Mouse (Mus musculus): ENCODE results near the gene Gcdh. TPM values are rescaled to one million over a fixed set of nuclear protein-coding genes. Genes with fewer than 3 reads are reported as not detected.

Gcdh gene
- total RNA-seq, 2 experiments from 2014 or later, result 35.6 to 44.1 TPM

DNA sequence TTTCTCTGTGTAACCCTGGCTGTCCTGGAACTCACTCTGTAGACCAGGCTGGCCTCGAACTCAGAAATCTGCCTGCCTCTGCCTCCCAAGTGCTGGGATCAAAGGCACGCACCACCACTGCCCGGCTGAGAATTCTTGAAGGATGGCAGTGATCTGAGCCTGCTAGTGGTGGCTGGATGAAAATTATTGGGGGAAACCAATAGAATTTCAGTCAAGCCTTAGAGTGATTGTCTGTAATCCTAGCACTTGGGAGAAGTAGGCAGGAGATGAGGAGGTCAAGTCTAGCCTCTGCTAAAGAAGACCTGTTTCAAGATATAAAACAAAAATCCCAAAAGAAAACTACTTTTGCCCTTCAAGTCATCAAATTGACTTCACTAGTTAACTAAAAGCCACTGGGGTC is 37.3 kb downstream of the Gcdh start:
- intact Hi-C loops (cut with DNase I), result loop anchor here (5.0 kb wide), 1 partner anchor 36 kb away; the partner anchor contains the start of gene Gcdh
- Histone ChIP-seq H3K4me3 (no peak overlapping the region), H3K27ac (0 out of 2 replicates have a peak overlapping the region, but pooled peaks have one; percentile 92)
- TF ChIP-seq CTCF (IDR thresholded peaks at IDR 0.05), result no peak
- no peak for DNase-seq (ENCODE audit: extremely low spot score in 1 of 2, low spot score in 2 of 2)

DNA sequence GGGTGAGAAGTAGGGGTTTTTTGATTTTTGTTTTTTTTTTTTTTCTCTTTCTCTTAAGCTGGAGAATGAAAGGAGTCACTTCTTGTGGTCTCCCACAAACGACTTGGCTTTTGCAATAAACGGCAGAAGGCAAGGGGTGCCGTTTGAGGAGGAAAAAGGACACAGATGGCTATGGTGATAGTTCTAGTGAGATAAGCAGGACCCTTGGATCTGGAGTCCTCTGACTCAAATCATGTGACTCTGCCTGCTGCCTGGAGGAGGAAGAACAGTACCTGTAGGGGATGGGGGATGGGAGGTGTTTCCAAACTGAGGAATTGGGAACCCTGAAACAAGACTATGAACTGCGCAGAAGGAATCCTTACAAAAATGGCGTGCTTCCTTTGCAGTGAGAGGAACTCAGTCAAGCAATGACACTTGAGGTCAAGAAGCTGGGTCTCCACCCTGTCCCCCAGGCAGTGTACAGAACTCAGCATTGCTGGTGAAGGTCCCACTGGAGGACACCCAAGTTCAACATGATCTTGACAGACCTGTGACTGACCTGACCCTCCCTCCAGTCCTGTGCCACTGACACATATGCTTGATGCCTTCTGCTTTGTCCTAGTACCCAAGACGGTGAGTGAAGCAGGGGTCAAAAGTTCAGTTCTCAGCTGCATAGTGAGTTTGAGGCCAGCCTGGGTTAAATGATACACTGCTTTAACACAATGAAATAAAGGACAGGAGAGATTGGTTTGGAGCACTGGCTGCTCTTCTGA is 45.9 kb downstream of the Gcdh start:
- no peak for DNase-seq (ENCODE audit: extremely low spot score in 1 of 2, low spot score in 2 of 2)
- peak overlapping the region; percentile 51 for H3K4me3 ChIP-seq
- intact Hi-C loops (cut with DNase I), result no loop called here
- no peak for TF ChIP-seq CTCF (IDR thresholded peaks at IDR 0.05)
- H3K27ac ChIP-seq, result peak overlapping the region; percentile 71; the same call in 1 of the 2 replicates

DNA sequence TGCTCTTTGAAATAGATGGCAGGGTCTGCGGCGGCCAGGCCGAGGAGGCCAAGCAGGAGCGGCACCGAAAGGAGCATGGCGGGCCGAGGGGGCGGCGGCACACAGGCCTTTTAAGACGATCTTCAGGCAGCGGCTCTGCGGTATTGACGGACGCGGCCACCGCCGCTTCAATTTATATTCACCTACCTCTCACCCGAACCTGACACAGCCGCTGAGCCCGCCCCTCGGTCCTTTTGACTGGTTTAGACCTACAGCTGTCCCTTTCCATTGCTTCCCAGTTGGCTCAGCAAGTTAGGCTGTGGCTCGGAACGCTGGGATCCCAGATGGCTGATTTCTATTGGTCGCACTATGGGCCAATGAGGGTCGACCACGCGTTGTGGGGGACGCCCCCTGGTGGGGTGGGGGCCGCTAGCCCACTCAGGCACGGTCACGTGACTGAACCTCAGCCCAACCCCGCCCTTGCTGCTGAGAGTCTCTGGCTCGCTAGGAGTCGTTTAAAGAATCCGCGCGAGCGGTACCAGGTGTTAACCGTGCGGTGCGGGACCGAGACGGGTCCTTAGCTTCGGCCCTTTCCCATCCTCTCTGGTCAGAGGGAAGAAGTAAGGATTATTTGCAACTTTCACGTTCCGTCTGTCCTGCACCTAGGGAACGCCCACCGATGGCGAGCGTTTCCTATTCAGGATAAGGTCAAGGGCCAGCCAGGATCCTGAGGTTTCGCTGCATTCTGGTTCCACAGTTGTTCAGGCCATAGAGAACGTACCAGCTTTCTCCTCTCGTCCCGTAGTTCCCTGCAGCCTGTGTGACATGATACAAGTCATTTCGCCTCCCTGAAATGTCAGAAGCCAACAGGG is 46.8 kb downstream of the Gcdh start, which contains the start of gene Calr:
TSS of gene Calr (minus strand) at position 213 of the 851 bp plus-strand sequence.
- Histone ChIP-seq H3K4me3 (peak within 1 kb of the TSS; percentile 100), H3K27ac (peak within 1 kb of the TSS; percentile 99)
- intact Hi-C loops (cut with DNase I), result no loop called here
- peak; percentile 18 for TF ChIP-seq CTCF (IDR thresholded peaks at IDR 0.05)
- DNase-seq (ENCODE audit: extremely low spot score in 1 of 2, low spot score in 2 of 2), result peak; percentile 99

DNA sequence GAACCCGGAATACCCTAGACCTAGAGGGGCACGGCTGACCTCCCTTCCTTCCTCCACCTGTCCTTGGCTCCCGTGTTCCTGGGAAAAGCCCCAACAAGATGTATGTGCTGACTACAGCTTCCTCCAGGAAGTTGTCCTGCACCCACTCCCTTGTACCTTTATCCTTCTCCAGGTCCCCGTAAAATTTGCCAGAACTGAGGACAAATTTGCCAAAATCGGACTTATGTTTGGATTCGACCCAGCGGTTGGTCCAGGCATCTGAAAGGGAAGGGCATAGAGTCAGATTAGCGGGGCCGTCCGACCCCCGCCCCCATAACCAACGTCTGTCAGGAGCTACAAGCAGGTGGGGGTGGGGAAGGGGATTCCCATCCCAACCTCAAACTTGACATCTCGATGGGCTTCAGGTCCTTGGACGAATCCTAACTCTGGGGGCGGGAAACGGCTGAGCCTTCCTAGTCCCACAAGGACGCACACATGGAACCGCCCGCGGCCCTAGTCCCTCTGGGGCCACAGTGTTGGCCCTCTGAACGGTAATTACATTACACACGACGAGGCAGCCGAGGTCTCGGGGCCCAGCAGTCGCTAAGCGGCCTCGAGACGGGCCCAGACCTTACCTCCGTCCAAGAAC is 47.5 kb downstream of the Gcdh start:
- Histone ChIP-seq H3K4me3 (peak overlapping the region; percentile 100), H3K27ac (peak overlapping the region; percentile 99)
- no peak for DNase-seq (ENCODE audit: extremely low spot score in 1 of 2, low spot score in 2 of 2)
- TF ChIP-seq CTCF (IDR thresholded peaks at IDR 0.05), result no peak
- intact Hi-C loops (cut with DNase I), result no loop called here

DNA sequence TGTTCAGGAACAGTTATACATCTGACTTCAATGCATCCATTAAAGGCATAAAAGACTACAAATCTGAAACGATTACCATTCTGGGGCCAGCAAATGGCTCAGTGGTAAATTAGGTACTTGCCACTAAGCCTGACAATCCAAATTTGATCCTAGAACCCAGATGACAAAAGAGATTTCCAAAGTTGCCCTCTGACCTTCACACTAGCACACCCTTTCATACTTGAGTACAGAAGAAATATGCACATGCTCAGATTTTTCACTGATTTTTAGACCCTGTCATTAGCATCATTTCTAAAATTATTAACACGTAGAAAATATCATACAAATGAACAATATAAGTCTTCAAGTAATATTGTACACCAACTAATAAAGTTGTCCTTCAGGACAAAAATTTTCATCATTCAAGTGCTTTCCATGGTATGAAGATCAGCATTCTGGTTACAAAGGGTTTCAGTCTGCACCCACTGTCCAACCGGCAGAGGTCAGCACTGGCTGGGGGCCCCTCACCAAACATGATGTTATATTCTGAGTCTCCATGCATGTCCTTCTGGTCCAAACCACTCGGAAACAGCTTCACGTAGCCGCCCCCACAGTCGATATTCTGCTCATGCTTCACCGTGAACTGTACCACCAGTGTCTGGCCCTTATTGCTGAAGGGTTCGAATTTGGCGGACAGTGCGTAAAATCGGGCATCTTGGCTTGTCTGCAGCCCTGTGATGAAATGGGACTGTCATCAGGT is 48.2 kb downstream of the Gcdh start:
- H3K4me3 ChIP-seq, result peak overlapping the region; percentile 100
- TF ChIP-seq CTCF (IDR thresholded peaks at IDR 0.05), result peak; percentile 56
- peak overlapping the region; percentile 99 for H3K27ac ChIP-seq
- intact Hi-C loops (cut with DNase I), result no loop called here
- DNase-seq (ENCODE audit: extremely low spot score in 1 of 2, low spot score in 2 of 2), result peak in 1 of 2 experiments; percentile 20

DNA sequence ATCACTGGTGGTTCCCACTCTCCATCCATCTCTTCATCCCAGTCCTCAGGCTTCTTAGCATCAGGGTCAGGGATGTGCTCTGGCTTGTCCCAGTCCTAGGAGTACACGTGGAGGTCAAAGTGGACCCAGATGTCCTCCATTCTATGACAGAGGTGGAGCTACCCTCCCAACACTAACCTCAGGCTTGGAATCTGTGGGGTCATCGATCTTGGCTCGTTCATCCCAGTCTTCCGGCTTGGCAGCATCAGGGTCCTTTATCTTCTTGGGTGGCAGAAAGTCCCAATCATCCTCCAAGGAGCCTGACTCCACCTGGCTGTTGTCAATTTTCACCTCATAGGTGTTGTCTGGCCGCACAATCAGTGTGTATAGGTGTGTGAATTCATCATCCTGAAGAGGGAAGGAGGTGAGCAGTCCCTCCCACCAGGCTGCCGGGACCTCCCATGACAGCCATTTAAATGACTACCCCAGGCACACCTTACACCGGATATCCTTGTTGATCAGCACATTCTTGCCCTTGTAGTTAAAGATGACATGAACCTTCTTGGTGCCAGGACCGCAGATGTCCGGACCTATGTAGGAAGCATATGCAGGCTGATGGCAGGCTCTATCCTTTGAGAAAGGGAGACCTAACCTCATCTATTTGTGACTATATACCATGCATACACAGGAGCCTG is 49.2 kb downstream of the Gcdh start:
- intact Hi-C loops (cut with DNase I), result no loop called here
- H3K27ac ChIP-seq, result no peak overlapping the region; the same call in 1 of the 2 replicates
- no peak for DNase-seq (ENCODE audit: extremely low spot score in 1 of 2, low spot score in 2 of 2)
- no peak for TF ChIP-seq CTCF (IDR thresholded peaks at IDR 0.05)
- peak overlapping the region; percentile 100 for H3K4me3 ChIP-seq

DNA sequence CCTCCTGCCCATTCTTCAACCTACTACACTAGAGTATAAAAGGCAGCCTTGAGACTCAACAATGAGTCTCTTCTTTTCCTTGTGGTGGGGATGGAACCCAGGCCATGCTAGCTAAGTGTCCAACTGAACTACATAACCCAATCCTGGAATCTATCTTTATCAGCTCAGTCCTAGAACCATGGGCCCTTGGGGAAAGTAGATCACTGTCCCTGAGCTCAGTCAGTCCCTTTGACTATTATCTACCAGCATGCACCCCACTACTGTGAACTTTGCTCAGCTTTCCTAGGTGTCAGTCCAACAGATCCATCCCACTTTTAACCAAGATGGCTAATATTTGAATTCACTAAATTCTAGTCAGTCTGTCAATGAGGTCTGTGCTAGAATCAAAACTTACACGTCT is 52.2 kb downstream of the Gcdh start:
- TF ChIP-seq CTCF (IDR thresholded peaks at IDR 0.05), result no peak
- H3K27ac ChIP-seq, result no peak overlapping the region
- DNase-seq (ENCODE audit: extremely low spot score in 1 of 2, low spot score in 2 of 2), result no peak
- no peak overlapping the region for H3K4me3 ChIP-seq
- intact Hi-C loops (cut with DNase I), result no loop called here

DNA sequence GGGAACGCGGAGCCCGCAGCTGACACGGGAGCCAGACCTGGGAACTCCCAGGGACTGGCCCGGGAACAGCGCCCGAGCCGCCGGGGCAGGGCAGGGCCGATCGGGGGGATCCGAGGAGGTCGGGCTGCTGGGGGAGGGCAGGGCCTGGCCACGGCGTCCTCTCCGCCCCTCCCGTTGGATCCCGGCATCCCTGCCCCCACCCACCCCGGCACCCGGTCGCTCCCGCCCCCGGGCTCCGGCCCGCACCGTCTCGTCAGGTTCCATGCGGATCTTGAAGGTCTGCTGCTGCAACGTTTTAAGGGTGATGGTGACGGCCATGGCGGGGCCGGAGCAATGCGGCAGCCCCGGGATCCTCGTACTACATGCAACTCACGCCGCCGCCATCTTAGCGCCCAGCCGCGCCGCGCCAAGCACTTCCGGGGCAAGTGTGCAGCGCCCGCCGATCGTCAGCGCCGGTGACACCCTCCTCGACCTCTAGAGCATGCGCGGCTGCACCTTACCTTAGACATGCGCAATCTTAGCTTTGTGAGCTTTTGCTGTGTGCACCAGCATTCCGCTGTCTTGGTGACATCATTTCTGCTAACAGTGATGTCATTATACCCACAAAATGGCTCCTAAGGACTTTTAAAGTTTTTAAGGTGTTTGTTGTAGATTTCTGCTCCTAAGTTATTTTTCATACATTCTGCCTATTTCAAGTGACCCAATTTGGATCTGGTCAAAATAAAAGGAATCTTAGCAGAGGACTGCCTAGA is 53.3 kb downstream of the Gcdh start, which contains the start of gene Rad23a:
TSS of gene Rad23a (minus strand) at position 418 of the 752 bp plus-strand sequence.
- peak; percentile 91 to 92 for DNase-seq (ENCODE audit: extremely low spot score in 1 of 2, low spot score in 2 of 2)
- TF ChIP-seq CTCF (IDR thresholded peaks at IDR 0.05), result no peak; the same call in 1 of the 2 replicates
- intact Hi-C loops (cut with DNase I), result no loop called here
- Histone ChIP-seq H3K4me3 (peak within 1 kb of the TSS; percentile 99), H3K27ac (peak within 1 kb of the TSS; percentile 89)

DNA sequence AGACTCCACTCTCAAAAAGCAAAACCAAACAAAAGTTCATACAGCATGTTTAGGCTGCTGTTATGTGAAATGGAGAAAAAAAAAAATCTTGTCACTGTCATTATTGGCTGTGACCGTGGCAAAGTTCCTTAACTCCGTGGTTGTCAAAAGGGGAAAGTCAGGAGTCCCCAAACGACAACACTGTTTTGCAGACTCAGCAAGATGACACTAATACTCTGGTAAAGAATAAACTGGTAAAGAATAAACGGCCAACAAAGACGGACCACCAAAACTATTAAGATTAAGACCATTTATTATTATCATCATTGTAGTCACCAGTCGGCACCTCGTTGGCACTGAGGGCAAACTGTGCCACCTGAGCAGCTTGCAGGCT is 53.9 kb downstream of the Gcdh start:
- H3K4me3 ChIP-seq, result peak overlapping the region; percentile 99
- intact Hi-C loops (cut with DNase I), result no loop called here
- peak overlapping the region; percentile 89 for H3K27ac ChIP-seq
- no peak for TF ChIP-seq CTCF (IDR thresholded peaks at IDR 0.05)
- DNase-seq (ENCODE audit: extremely low spot score in 1 of 2, low spot score in 2 of 2), result no peak

DNA sequence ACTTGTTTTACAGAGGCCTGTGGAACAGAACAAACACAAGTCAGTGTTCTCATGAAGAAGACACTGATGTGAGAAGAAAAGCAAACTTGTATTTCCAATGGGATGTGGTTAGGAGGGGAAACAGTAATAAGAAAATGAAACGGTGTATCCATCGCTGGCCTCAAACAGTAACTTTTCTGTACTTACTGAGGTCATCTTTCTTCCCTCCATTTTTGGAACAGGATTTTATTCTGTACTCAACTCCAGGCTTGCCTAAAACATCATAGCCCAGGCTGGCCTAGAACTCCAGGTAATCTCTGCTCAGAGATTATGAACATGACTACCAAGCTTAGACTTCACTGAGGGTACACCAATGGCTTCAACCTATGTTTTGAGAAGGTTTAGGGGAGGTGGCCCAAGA is 54.3 kb downstream of the Gcdh start:
- intact Hi-C loops (cut with DNase I), result no loop called here
- no peak for DNase-seq (ENCODE audit: extremely low spot score in 1 of 2, low spot score in 2 of 2)
- no peak overlapping the region for H3K27ac ChIP-seq
- peak overlapping the region; percentile 99 for H3K4me3 ChIP-seq
- TF ChIP-seq CTCF (IDR thresholded peaks at IDR 0.05), result no peak

All from left cerebral cortex, adult 2 months (tissue).